Mouse (Mus musculus) kidney, adult 11 months (tissue): ENCODE results near the gene Tasp1.

ENCODE experiments used
- DNase-seq: peaks from one replicate; pipeline ENCODE4 v3.0.0; 2022

Gene Tasp1

DNA sequence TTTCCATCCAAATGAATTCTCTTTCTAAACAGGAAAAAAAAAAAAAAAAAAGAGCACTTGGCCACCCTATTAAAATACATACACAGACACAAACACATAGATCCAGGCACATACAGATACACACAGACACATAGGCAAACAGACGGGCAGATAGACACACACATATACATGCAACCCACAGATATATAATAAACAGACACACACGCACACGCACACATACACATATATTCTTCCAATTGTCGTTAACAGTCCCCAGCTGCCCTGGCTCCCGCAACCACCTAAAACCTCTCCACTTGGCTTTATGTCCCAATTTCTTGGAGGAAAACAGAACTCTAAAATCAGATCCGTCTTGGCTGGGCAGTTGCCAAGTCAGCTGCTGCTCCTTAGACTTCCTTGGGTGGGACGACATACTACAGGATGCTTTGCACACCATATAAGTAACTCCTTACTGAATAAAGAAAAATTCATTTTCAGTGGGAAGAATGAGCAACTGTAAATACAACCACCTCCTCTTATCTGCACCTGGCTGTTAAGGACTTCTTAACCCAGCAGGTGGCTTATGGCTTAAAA, 188.5 kb downstream of the Tasp1 start:
- no peak for DNase-seq

- DNase-seq, result no peak
Observed at GRCm38 (mm10) chr2:139875876-139876275, 190.7 kb downstream of the Tasp1 start.

- no peak for DNase-seq
Observed at GRCm38 (mm10) chr2:139874173-139874572, 192.4 kb downstream of the Tasp1 start.

- peak; percentile 13 for DNase-seq
Observed at GRCm38 (mm10) chr2:139873762-139874161, 192.8 kb downstream of the Tasp1 start.

GRCm38 (mm10) chr2:139869071-139869470, 197.5 kb downstream of the Tasp1 start:
- peak; percentile 72 for DNase-seq

GRCm38 (mm10) chr2:139863396-139863795, 203.2 kb downstream of the Tasp1 start:
- DNase-seq, result peak; percentile 44

- DNase-seq, result no peak
Observed at GRCm38 (mm10) chr2:139860133-139860494, 206.5 kb downstream of the Tasp1 start.

GRCm38 (mm10) chr2:139859424-139860132, 207.0 kb downstream of the Tasp1 start:
- peak; percentile 29 for DNase-seq

GRCm38 (mm10) chr2:139849621-139850020, 217.0 kb downstream of the Tasp1 start:
- DNase-seq, result no peak

DNA sequence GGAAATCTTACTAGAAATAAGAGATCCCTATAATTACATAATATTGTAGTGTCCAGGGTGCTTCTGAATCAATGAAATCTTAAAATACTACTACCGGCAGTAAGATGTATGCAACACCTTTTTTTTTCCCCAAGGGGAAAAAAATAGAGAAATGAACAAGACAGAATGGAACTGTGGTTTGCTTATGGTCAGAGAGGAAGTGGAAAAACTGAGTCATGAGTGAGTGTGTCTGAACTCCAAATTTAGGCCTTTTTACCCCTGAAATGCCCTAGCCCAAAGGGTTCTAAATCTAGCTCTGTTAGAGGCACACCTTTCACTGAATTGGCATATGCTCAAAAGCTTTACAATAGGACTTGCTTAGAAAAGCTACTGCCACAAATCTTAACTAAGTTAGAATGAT, 225.2 kb downstream of the Tasp1 start:
- DNase-seq, result no peak

DNA sequence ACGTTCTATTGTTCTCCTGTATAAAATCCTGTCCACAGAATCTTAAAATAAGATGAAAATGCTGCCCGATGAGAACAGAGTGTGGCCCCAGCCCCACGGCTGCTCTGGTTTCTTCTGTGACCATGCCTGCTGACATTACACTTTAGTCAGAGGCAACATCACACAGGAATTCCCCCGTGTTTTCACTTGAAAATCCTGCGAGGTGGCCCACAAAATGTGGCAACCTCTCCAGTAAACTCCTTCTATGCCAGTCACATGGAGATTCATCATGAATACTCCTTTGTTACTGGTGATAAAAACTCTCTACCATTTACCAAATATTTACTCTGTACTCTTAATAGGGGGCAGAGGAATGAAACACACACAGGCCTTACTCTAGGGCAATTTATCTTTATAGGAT, 225.7 kb downstream of the Tasp1 start:
- no peak for DNase-seq

- no peak for DNase-seq
Observed at GRCm38 (mm10) chr2:139821589-139822378, 244.8 kb downstream of the Tasp1 start.

DNA sequence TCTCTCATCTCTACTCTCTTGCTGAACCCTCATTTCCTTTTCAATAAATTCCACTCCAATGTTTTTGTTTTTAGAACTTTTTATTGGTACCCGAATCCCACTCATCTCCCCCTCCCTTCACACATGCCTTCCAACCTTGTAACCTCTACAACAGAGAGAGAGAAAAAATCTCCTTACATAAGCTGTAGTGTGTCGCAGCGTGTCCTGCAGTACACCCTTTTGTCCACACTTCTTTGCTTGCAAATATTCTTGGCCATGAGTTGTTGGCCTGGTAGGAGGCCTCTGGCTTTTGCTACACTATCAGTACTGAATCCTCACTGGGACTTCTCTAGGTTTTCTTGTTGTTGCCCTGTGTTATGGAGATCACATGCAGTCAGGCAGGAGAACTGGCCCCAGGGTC, 249.3 kb downstream of the Tasp1 start:
- no peak for DNase-seq

GRCm38 (mm10) chr2:139807887-139808286, 258.7 kb downstream of the Tasp1 start:
- no peak for DNase-seq

GRCm38 (mm10) chr2:139804041-139804440, 262.6 kb downstream of the Tasp1 start:
- DNase-seq, result no peak

DNA sequence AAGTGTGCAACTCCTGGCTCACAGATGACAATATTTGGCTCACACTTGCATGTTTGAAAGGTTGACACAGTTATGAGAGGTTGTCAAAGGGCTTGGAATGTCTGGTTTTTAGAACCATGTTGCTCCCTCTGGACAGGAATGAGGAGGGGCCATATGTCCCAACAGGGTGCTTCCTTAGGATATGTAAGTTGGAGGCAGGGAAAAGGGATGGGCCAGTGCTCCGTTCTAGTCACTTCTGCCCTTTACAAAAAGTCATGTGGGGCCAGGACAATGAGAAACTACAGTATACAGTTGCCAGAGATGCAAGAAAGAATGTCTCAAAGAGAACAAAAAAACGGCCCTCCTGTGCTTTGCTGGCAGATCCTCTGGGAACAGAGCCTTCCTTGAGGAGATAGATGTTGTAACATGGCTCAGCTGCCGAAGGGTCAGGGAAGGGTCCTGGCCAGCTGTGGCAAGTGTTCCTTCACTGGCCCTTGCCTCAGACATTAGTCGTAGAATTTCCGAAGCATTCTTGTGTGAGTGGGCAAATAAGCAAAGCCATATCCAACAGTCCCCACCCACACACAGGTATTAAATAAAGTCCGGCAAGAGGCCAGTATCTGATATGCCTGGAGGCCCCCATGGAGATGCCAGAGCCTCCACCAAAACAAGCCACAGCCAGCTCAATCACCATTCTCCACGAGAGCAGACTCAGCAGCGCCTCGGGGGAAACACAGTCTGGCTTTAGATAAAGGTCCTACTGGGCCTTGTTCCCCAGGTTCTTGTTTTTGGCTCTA, 274.1 kb downstream of the Tasp1 start:
- no peak for DNase-seq

DNA sequence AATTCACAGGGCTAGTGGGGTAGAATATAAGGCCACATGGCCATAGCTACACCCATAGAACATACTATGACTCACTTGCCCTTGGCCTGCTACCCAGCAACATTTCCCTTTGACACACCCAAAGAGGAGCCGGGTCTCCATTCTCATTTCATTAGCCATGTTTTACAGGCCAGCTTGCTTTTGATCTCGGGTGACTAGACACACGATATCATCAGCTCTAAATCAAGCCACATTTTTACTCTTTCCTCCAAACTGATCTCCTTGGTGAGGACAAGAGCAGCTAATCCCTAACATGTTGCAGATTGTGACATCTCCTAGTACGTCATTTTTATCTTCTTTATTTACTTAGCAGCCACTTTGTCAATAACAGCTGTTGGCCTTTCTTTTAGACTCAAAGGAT, 277.9 kb downstream of the Tasp1 start:
- no peak for DNase-seq

DNA sequence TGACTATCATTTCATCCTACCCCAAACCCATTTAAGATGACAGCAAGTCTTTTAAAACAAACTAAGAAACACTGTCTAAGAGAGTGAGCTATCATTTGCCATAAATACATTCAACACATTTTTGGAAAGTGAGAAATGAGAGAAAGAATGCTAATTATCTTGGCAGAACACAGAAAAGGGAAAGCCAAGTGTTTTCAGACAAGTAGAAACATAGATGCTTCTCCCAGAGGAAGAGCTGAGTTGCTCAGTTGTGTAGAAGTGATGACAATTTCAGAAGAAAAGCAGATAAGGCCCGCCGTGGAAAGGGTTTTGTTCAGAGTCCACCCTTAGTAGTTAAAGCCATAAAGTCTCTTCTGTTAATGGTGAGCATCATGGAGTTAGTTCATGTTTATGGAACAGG, 281.7 kb downstream of the Tasp1 start:
- DNase-seq, result no peak

- DNase-seq, result no peak
Observed at GRCm38 (mm10) chr2:139784465-139784864, 282.1 kb downstream of the Tasp1 start.
